Mouse (Mus musculus) midbrain, postnatal 0 days (tissue): ENCODE data around the gene Rsg1. TPM values are rescaled to one million over a fixed set of nuclear protein-coding genes. Genes with fewer than 3 reads are reported as not detected.

Experiments
- ATAC-seq: fragments of 200-750 bp; cut with Nextera tagmentation; 2 replicates; pipeline ENCODE4 v1.8.0; 2017; ENCODE audit warnings: moderate number of reproducible peaks, mild to moderate bottlenecking, moderate TSS enrichment, moderate library complexity; ENCODE audit not compliant: low FRiP score
- DNase-seq: peaks from one replicate; pipeline ENCODE4 v3.0.0-alpha.2; 2015; ENCODE audit warnings: low spot score
- H3K27ac ChIP-seq: fragments of 300-500 bp; sonication (generic); 2 replicates; pipeline ENCODE4 v1.5.1; 2014; ENCODE audit warnings: low read depth, mild to moderate bottlenecking, low read length, mixed read lengths
- H3K27me3 ChIP-seq: fragments of 300-500 bp; sonication (generic); 2 replicates; pipeline ENCODE4 v1.6.1; 2014; ENCODE audit warnings: low read length, control low read depth, mixed read lengths; ENCODE audit not compliant: insufficient read depth
- H3K36me3 ChIP-seq: fragments of 300-500 bp; sonication (generic); 2 replicates; pipeline ENCODE4 v1.6.1; 2014; ENCODE audit warnings: low read length, control low read depth, mixed read lengths; ENCODE audit not compliant: insufficient read depth
- H3K4me1 ChIP-seq: fragments of 300-500 bp; sonication (generic); 2 replicates; pipeline ENCODE4 v1.6.1; 2014; ENCODE audit warnings: mild to moderate bottlenecking, control low read depth, antibody characterized with exemption, low read length, mixed read lengths; ENCODE audit not compliant: insufficient read depth
- H3K4me2 ChIP-seq: fragments of 300-500 bp; sonication (generic); 2 replicates; pipeline ENCODE4 v1.6.1; 2014; ENCODE audit warnings: low read depth, mild to moderate bottlenecking, low read length, mixed read lengths; ENCODE audit not compliant: poor library complexity, severe bottlenecking
- H3K4me3 ChIP-seq: fragments of 300-500 bp; sonication (generic); 2 replicates; pipeline ENCODE4 v1.5.1; 2014; ENCODE audit warnings: low read depth, mild to moderate bottlenecking, low read length, moderate library complexity
- H3K9ac ChIP-seq: fragments of 300-500 bp; sonication (generic); replicated peaks from 2 replicates; pipeline ENCODE4 v1.6.1; 2014; ENCODE audit warnings: mild to moderate bottlenecking, low read length, moderate library complexity, mixed read lengths; ENCODE audit not compliant: poor library complexity, severe bottlenecking
- H3K9me3 ChIP-seq: fragments of 300-500 bp; sonication (generic); 2 replicates; pipeline ENCODE4 v1.6.1; 2016; ENCODE audit warnings: low read length, control low read depth
- CTCF ChIP-seq: IDR thresholded peaks from 2 replicates; pipeline ENCODE4 v1.5.1; 2016; ENCODE audit warnings: antibody characterized with exemption, mild to moderate bottlenecking
- WGBS: fragments of 180-500 bp; shearing (Covaris S2); extraction: QIAGEN DNeasy Blood & Tissue Kit; methylation state at CpG from one replicate; pipeline ENCODE4 v1.1.7; 2014; 5-methylcytosine and 5-hydroxymethylcytosine counted together
- polyA plus RNA-seq: library from polyadenylated mRNA; unstranded; fragments of >200 nt; fragmentation: Nextera tagmentation; extraction: Ambion mirVana; gene quantifications from 2 replicates; pipeline ENCODE4 v1.2.1, GENCODE M21; 2015
- total RNA-seq: library from RNA; depleted of rRNA; stranded (reverse); fragments of >200 nt; gene quantifications from 2 replicates; pipeline ENCODE4 v1.2.3, GENCODE M21; 2014; rRNA removed

The Rsg1 gene
- 4.6 and 6.0 TPM in 2 replicates for total RNA-seq
- 5.2 and 5.3 TPM in 2 replicates for polyA plus RNA-seq

DNA sequence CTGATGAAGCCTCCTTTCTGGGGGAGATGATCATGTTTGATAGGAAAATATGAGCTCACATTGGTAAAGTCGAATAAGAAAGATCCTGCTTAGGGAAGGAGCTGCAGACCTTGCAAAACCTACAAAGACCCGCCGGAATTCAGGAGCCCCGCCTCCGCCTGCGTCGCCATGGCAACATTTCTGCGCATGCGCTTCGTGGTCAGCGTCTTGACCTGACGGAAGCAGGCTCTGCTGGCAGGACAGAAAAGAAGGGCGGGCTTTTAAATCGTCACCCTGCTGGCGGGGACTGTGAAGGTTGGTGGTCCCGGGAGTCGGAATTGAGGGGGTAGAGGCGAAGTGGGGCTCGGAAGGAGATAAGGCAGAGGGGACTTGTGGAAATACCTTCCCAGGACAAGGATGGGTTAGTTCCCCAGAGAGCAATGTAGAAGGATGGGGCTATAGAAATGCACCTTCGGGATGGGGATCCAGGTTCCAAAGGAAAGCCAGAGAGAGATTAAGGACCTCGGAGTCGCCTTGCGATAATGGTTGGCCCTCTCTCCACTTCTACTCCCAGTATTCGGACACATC is at the start of gene Rsg1:
Rsg1 (plus strand) TSS at position 187 of the 567 bp plus-strand sequence.
- 0 out of 2 replicates have a peak, but pooled peaks cover 3% of the 10 kb centered on the region for H3K4me1 ChIP-seq
- DNase-seq (peak; percentile 97), ATAC-seq (peak; percentile 76)
- H3K9me3 ChIP-seq: no peaks in the 10 kb centered on the region
- H3K4me3 ChIP-seq: peak within 1 kb of the TSS; percentile 54
- peak within 1 kb of the TSS; percentile 68 for H3K27ac ChIP-seq
- H3K4me2 ChIP-seq: peak within 1 kb of the TSS; percentile 89
- H3K36me3 ChIP-seq: no peaks in the 10 kb centered on the region
- peak; percentile 20; the same call in 1 of the 2 replicates for TF ChIP-seq CTCF
- H3K27me3 ChIP-seq: no peaks in the 10 kb centered on the region
- peak within 1 kb of the TSS; percentile 60 for H3K9ac ChIP-seq
- WGBS: under 1% methylated on average over 24 of the region's 24 CpGs

- 80% methylated on average over 8 of the region's 8 CpGs for WGBS
- ATAC-seq: no peak
Measured at GRCm38 (mm10) chr4:141165744-141166292, 47.9 kb upstream of the Rsg1 start.

GRCm38 (mm10) chr4:141167156-141167555 is 46.6 kb upstream of the Rsg1 start:
- H3K9ac ChIP-seq: no peak overlapping the region
- H3K27me3 ChIP-seq: no peaks in the 10 kb centered on the region
- H3K9me3 ChIP-seq: no peaks in the 10 kb centered on the region
- no peak overlapping the region for H3K4me2 ChIP-seq
- H3K27ac ChIP-seq: no peak overlapping the region
- H3K4me3 ChIP-seq: no peak overlapping the region
- no peak for ATAC-seq
- no peaks in the 10 kb centered on the region for H3K4me1 ChIP-seq
- DNase-seq: no peak
- peaks cover 24% of the 10 kb centered on the region for H3K36me3 ChIP-seq
- 98% methylated on average over 3 of the region's 3 CpGs for WGBS
- no peak for TF ChIP-seq CTCF

More at GRCm38 (mm10) chr4:141165744-141166292, 47.9 kb upstream of the Rsg1 start:
- DNase-seq: no peak
- Histone ChIP-seq H3K27me3 (no peaks in the 10 kb centered on the region), H3K9ac (no peak overlapping the region), H3K4me2 (no peak overlapping the region), H3K9me3 (no peaks in the 10 kb centered on the region), H3K36me3 (peaks cover 14% of the 10 kb centered on the region; the same call in 1 of the 2 replicates), H3K4me1 (no peaks in the 10 kb centered on the region), H3K27ac (no peak overlapping the region), H3K4me3 (no peak overlapping the region)
- TF ChIP-seq CTCF: no peak

GRCm38 (mm10) chr4:141172121-141172520 is 41.6 kb upstream of the Rsg1 start:
- TF ChIP-seq CTCF: no peak
- DNase-seq (no peak), ATAC-seq (no peak)
- no peaks in the 10 kb centered on the region for H3K9me3 ChIP-seq
- peaks cover 27% of the 10 kb centered on the region for H3K36me3 ChIP-seq
- WGBS: 92% methylated on average over 8 of the region's 8 CpGs
- H3K4me3 ChIP-seq: no peak overlapping the region
- H3K27ac ChIP-seq: no peak overlapping the region
- no peak overlapping the region for H3K4me2 ChIP-seq
- H3K4me1 ChIP-seq: no peaks in the 10 kb centered on the region
- H3K27me3 ChIP-seq: no peaks in the 10 kb centered on the region
- H3K9ac ChIP-seq: no peak overlapping the region

GRCm38 (mm10) chr4:141175783-141176182 is 38.0 kb upstream of the Rsg1 start:
- DNase-seq: no peak
- no peak overlapping the region for H3K4me2 ChIP-seq
- ATAC-seq: no peak
- H3K27ac ChIP-seq: no peak overlapping the region
- 66% methylated on average over 5 of the region's 5 CpGs for WGBS
- no peak overlapping the region for H3K4me3 ChIP-seq
- no peak for TF ChIP-seq CTCF
- H3K27me3 ChIP-seq: no peaks in the 10 kb centered on the region
- no peak overlapping the region for H3K9ac ChIP-seq
- peaks cover 17% of the 10 kb centered on the region for H3K36me3 ChIP-seq
- H3K9me3 ChIP-seq: no peaks in the 10 kb centered on the region
- no peaks in the 10 kb centered on the region for H3K4me1 ChIP-seq

DNA sequence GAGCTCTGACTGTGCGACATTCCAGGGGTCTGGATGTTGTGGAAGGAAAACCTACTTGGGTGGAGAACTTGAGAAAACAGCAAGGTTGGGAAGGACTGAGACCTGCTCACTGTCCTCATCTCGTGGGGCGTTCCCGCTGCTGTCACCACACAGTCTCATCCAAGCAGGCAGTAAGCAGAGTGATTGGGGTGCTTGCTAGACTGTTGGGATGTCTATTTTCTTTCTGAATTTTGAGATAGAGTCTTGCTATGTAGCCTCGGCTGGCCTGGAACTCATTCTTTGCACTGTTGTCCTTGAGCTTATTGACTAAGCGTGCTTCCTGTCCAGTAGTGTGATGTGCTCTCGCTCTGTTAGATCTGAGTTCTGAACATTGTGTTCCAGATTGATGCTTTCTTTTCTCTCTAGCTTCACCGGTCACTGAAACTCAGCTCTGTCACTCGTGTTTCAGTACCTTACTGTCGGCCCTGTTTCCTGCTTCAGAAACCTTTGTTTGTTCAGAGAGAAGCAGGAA is 37.4 kb upstream of the Rsg1 start:
- no peak for TF ChIP-seq CTCF
- H3K9ac ChIP-seq: no peak overlapping the region
- WGBS: 86% methylated on average over 10 of the region's 10 CpGs
- no peaks in the 10 kb centered on the region for H3K4me1 ChIP-seq
- H3K4me2 ChIP-seq: no peak overlapping the region
- H3K36me3 ChIP-seq: peaks cover 20% of the 10 kb centered on the region
- peak overlapping the region; percentile 43; the same call in 1 of the 2 replicates for H3K27ac ChIP-seq
- ATAC-seq: no peak
- no peaks in the 10 kb centered on the region for H3K9me3 ChIP-seq
- no peaks in the 10 kb centered on the region for H3K27me3 ChIP-seq
- H3K4me3 ChIP-seq: no peak overlapping the region
- no peak for DNase-seq
